Mouse (Mus musculus): ENCODE data around the gene Aff4.

DNA sequence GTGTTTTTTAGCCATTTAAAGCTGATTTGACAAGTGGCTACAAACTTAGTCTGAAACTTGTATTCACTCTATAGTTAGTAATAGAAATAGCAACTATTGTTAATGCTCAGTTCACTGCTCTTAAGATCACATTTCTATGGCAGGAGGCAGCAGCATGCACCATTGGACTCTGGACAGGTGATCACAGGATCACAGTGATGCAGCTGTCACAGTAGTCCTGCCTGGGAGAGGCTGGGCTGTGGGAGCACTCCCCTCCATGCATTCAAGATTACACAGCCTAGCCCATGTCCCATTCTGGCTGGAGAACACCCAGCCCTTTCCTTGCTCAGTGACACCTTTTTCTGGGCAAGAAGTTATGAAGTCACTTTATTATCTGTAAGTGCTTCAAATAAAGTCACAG is 67.4 kb downstream of the Aff4 start:
- no peak for TF ChIP-seq CTCF (IDR thresholded peaks at IDR 0.05; ENCODE audit: borderline replicate concordance, control insufficient read depth, extremely low read depth, insufficient read depth, low read length, poor library complexity)
- TF ChIP-seq POLR2A (IDR thresholded peaks at IDR 0.05; ENCODE audit: control insufficient read depth, extremely low read depth, insufficient read depth, low read length, poor library complexity): no peak

Data from thymus, adult 2 months (tissue).